Mouse (Mus musculus) kidney, adult 2 months (tissue): ENCODE measurements around the gene Homer1.

ENCODE experiments used
- CTCF ChIP-seq: fragments of 200-500 bp; conservative IDR thresholded peaks from 2 replicates; pipeline ENCODE4 v1.5.1; 2011; ENCODE audit warnings: low read depth, mild to moderate bottlenecking, control low read depth, low read length, moderate library complexity, mixed read lengths; ENCODE audit not compliant: insufficient read depth, insufficient read length
- POLR2A ChIP-seq: fragments of 200-500 bp; IDR thresholded peaks from one replicate; pipeline ENCODE4 v1.6.1; 2011; ENCODE audit warnings: low read depth, low read length, control low read depth

DNA sequence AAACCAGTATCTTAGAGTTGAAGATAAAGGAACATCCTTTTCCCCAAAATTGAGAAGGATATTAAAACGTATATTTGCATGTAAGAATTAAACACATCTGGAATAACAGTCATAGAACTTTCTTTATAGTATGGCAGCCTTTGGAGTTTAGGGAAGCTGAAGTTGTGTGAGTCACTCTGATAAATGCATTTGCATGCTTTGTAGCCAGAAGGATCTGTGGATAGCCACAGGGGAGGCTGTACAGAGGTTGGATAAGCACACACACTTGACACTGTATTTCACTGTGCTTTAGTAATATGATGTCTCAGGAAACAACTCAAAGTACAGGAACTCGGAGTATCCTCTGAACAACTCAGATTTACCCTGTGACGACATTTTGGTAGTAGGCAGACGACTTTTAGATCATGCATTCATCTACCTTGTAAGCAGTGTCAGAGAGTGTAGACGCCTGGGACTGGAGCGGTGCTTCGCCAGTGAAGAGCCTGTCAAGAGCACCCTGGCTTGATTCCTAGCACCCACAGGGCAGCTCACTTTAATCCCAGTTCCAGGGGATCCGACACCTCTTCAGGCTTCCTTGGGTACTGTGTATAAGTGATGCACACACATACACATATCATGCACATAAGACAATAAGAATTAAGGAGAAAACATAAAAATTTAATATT, 81.1 kb downstream of the Homer1 start:
- TF ChIP-seq POLR2A (no peak), CTCF (no peak)
